Mouse (Mus musculus) T-cell, adult 2 months (primary cell): ENCODE data around the gene Has3.

ENCODE experiments used
- DNase-seq: peaks from one replicate; pipeline ENCODE4 v3.0.0; 2022; ENCODE audit warnings: low spot score

Has3 gene

DNA sequence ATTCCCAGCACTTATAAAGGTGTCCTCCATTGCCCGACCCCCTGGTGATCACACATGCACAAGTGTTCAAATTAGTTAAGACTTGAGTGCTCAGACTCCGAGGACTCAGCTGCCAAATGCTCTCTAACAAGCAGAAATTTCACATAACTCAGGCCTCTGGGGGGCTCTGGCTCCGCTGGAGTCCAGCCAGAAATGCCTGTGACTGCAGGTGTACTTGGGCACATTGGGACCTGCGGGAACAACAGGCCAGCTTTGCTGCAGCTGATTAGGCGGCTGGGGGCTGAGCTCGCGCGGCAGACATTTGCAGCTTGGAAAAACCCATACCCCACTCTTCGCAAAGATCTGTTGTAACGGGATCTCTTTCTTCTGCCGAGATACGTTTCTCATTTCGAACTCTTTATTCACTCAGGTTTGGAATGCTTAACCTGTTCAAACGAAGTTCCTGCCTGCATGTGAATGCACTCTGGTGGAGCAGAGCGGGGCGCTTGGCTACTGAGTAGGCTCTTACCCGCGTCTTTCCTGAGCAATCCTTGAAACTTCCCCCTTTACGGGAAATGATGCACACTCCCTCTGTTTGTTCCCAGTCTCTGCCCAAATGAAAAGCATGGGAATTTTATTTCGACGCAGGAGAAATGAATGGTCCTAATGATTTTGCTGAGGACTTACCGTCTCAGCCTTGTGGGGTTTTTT, 62.5 kb downstream of the Has3 start:
- no peak for DNase-seq

DNA sequence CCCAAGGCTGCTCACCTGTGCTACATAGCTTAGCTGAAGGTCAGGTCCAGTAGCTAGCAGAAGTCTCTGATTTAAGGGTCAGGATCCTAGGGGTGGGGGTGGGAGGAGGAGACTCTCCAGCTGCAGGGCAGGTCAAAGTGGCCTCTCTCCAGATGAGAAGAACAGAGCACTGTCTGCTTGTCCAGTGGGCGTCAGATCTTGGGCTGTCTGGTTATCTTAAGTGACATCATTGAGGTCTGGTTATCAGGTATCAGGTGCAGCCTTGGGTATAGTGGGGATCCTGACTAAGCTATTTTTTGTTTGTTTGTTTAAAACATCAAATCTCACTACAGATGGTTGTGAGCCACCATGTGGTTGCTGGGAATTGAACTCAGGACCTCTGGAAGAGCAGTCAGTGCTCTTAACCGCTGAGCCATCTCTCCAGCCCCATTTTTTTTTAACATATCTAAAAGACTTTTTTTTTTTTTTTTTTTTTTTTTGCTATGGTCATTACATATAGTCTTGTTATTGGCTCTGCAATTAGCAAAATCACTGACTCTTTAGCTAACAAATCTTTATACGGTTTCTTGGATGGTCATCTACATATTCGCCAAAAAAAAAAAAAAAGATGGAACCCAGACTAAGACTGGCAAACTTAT, 63.6 kb downstream of the Has3 start:
- no peak for DNase-seq
